Mouse (Mus musculus) common myeloid progenitor, adult 5-6 weeks (primary cell): Measurements from ENCODE around the gene Fgfrl1. TPM values are rescaled to one million over a fixed set of nuclear protein-coding genes. Genes with fewer than 3 reads are reported as not detected.
A peak's percentile ranks its signal among the peaks of the same experiment; 100 is the strongest.
"Not testable (repeated sequence)": the region's sequence is repeated elsewhere in the genome, so short reads cannot be mapped to it uniquely, and the experiment has no call there.

ENCODE experiments used
- ATAC-seq: replicated peaks from 2 replicates; pipeline ENCODE4 v1.8.0; 2016; ENCODE audit warnings: low read depth, mild to moderate bottlenecking, moderate TSS enrichment, inconsistent platforms; ENCODE audit not compliant: poor library complexity, severe bottlenecking
- total RNA-seq: library from RNA; stranded (forward); fragments of 200-1000, 187-1606 nt; gene quantifications from 2 replicates; pipeline ENCODE4 v1.2.3, GENCODE M21; 2017

Gene Fgfrl1
- total RNA-seq, 1 experiment from 2014 or later, result 3.7 TPM

DNA sequence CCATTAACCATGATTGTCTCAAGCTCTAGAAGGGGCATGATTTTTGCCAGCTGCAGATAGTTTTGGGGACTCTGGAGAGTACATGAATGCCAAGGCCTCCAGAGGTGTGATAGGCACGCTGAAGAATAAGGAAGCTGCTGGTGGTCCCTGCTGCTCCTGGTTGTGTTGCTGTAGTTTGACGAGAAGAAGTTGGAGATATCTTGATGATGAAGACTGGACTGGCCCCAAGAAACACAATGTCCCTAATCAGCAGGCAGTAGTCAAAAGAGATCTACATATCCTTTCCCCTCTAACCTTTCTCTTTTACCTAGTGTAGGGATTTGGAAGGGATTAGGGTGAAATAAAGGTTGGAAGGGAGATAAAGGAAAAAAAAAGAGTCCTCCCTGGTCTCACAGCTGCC, 50.4 kb downstream of the Fgfrl1 start:
- ATAC-seq, result no peak

DNA sequence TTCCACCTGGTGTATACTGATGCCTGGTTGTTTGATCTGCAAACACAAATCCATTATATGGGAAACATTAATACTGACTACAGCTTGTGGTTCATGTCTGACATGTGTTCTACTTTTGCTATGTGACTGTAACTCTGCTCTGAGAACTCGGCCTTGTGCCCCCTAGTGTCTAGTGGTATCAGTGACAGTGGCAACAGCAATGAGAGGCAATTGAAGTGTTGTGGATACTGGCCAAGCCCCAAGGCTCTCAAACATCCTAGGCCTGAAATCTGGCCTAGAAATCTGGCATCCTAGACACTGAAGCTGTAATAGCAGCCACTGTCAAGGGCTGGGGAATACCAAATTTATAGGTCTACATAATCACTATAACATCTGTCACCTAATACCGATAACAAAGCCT, 51.7 kb downstream of the Fgfrl1 start:
- 0 out of 2 replicates have a peak, but pooled peaks have one; percentile 50 for ATAC-seq

DNA sequence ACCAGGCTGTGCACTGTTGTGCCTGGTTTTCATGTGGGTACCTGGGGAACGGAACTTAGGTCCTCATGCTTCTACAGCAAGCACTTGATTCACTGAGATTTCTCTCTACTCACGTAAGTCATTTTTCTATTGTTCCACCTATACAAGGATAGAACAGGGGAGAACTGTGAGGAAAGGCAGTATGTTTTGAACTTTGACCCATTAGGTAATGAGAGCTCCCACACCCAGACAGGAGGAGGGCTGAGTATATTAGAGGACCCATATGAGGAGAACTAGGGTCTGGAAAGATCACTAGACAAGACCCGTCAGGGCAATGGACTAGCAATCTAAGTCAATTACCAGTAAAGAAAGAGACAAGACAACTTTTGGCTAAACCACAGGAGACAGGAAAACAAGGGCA, 52.4 kb downstream of the Fgfrl1 start:
- no peak for ATAC-seq

DNA sequence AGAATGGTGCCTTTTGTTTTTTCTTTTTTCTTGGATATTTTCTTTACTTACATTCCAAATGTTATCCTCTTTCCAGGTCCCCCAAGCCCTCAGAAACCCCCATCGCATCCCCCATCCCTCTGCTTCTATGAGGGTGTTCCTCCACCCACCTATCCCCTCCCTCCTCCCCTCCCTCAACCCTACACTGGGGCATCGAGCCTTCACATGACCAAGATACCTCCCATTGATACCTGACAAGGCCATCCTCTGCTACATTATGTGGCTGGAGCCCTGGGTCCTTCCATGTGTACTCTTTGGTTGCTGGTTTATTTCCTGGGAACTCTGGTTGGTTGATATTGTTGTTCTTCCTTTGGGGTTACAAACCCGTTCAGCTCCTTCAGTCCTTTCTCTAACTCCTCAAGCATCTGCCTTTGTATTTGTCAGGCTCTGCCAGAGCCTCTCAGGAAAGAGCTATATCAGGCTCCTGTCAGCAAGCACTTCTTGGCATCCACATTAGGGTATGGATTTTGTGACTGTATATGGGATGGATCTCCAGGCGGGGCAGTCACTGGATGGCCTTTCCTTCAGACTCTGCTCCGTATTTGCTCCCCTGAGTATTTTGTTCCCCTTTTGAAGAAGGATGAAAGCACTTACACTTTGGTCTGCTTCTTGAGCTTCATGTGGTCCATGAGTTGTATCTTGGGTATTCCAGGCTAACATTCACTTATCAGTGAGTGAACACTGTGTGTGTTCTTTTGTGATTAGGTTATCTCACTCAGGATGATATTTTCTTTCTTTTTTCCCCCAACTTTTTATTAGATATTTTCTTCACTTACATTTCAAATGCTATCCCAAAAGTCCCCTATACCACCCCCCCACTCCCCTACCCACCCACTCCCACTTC, 58.4 kb downstream of the Fgfrl1 start:
- ATAC-seq, result no peak

DNA sequence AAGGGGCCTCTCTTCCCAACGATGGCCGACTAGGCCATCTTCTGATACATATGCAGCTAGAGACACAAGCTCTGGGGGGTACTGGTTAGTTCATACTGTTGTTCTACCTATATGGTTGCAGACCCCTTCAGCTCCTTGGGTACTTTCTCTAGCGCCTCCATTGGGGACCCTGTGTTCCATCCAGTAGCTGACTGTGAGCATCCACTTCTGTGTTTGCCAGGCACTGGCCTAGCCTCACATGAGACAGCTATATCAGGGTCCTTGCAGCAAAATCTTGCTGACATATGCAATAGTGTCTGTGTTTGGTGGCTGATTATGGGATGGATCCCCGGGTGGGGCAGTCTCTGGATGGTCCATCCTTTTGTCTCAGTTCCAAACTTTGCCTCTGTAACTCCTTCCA, 59.1 kb downstream of the Fgfrl1 start:
- ATAC-seq, result not testable (repeated sequence)

Other genes with a start within 250 kb of the Fgfrl1 start
- 0.46 TPM in 1 of 2 replicates, not detected in the other for gene Mfsd7a, start 243.5 kb upstream of the Fgfrl1 start, total RNA-seq
- gene Pcgf3, start 231.2 kb upstream of the Fgfrl1 start, total RNA-seq, result 13.0 and 16.1 TPM in 2 replicates
- gene Cplx1, start 142.4 kb upstream of the Fgfrl1 start, total RNA-seq, result 0.27 TPM in 1 of 2 replicates, not detected in the other
- gene Gak, start 62.6 kb upstream of the Fgfrl1 start, total RNA-seq, result 102 and 105 TPM in 2 replicates
- gene Tmem175, start 62.6 kb upstream of the Fgfrl1 start, total RNA-seq, result 17.2 and 19.9 TPM in 2 replicates
- gene Idua, start 32.1 kb upstream of the Fgfrl1 start, total RNA-seq, result 6.6 and 12.9 TPM in 2 replicates
- gene Dgkq, start 22.7 kb upstream of the Fgfrl1 start, total RNA-seq, result 6.2 and 12.8 TPM in 2 replicates
- gene Slc26a1, start 16.8 kb upstream of the Fgfrl1 start, total RNA-seq, result 3.9 and 5.1 TPM in 2 replicates
- gene Rnf212, start 82.6 kb downstream of the Fgfrl1 start, total RNA-seq, result 0.78 TPM in 1 of 2 replicates, not detected in the other
- gene Tmed11, start 103.0 kb downstream of the Fgfrl1 start, total RNA-seq, result not detected in 2 replicates
- gene Vmn2r8, start 116.5 kb downstream of the Fgfrl1 start, total RNA-seq, result not detected in 2 replicates
- not detected in 2 replicates for gene Vmn2r9, start 160.2 kb downstream of the Fgfrl1 start, total RNA-seq